Mouse (Mus musculus) liver, postnatal 0 days (tissue): ENCODE results near the gene Scly.

Source experiments
- CTCF ChIP-seq: sonication (generic); IDR thresholded peaks from 2 replicates; pipeline ENCODE4 v1.5.1; 2016; ENCODE audit warnings: antibody characterized with exemption, low read depth
- EP300 ChIP-seq: IDR thresholded peaks from 2 replicates; pipeline ENCODE4 v1.6.1; 2016; ENCODE audit warnings: antibody characterized with exemption, low read depth, mild to moderate bottlenecking

GRCm38 (mm10) chr1:91333582-91333981 is 35.4 kb downstream of the Scly start:
- TF ChIP-seq EP300 (no peak), CTCF (no peak)
